Mouse (Mus musculus): ENCODE measurements around the gene Gsg1l. TPM values are rescaled to one million over a fixed set of nuclear protein-coding genes. Genes with fewer than 3 reads are reported as not detected.

The Gsg1l gene
- polyA plus RNA-seq, 1 experiment = not detected

GRCm38 (mm10) chr7:125985565-125985964 lies 96.6 kb downstream of the Gsg1l start:
- Histone ChIP-seq H3K27me3 (ENCODE audit: control insufficient read depth) (no peaks in the 10 kb centered on the region; the same call in 1 of the 2 replicates), H3K36me3 (ENCODE audit: control insufficient read depth) (no peaks in the 10 kb centered on the region), H3K9me3 (ENCODE audit: control insufficient read depth, low read length) (no peaks in the 10 kb centered on the region), H3K4me3 (replicated peaks) (no peak overlapping the region), H3K4me1 (ENCODE audit: control insufficient read depth) (no peaks in the 10 kb centered on the region)
- TF ChIP-seq TAL1 (IDR thresholded peaks at IDR 0.05; ENCODE audit: low read length) (no peak), GATA1 (IDR thresholded peaks at IDR 0.05; ENCODE audit: low read length) (no peak)

GRCm38 (mm10) chr7:125983902-125984841 lies 98.0 kb downstream of the Gsg1l start:
- H3K36me3 ChIP-seq (ENCODE audit: control insufficient read depth) = no peaks in the 10 kb centered on the region
- H3K27me3 ChIP-seq (ENCODE audit: control insufficient read depth) = no peaks in the 10 kb centered on the region; the same call in 1 of the 2 replicates
- H3K4me3 ChIP-seq (replicated peaks) = no peak overlapping the region
- TF ChIP-seq GATA1 (IDR thresholded peaks at IDR 0.05; ENCODE audit: low read length) (no peak), TAL1 (IDR thresholded peaks at IDR 0.05; ENCODE audit: low read length) (no peak)
- no peaks in the 10 kb centered on the region for H3K4me1 ChIP-seq (ENCODE audit: control insufficient read depth)
- no peaks in the 10 kb centered on the region for H3K9me3 ChIP-seq (ENCODE audit: control insufficient read depth, low read length)

- no peaks in the 10 kb centered on the region for H3K4me1 ChIP-seq (ENCODE audit: control insufficient read depth)
- H3K9me3 ChIP-seq (ENCODE audit: control insufficient read depth, low read length) = no peaks in the 10 kb centered on the region
- H3K27me3 ChIP-seq (ENCODE audit: control insufficient read depth) = peaks cover 2% of the 10 kb centered on the region; the same call in 1 of the 2 replicates
- H3K36me3 ChIP-seq (ENCODE audit: control insufficient read depth) = no peaks in the 10 kb centered on the region
- TF ChIP-seq GATA1 (IDR thresholded peaks at IDR 0.05; ENCODE audit: low read length) (no peak), TAL1 (IDR thresholded peaks at IDR 0.05; ENCODE audit: low read length) (no peak)
- no peak overlapping the region for H3K4me3 ChIP-seq (replicated peaks)
These were observed 102.6 kb downstream of the Gsg1l start for GRCm38 (mm10) chr7:125979591-125979990.

DNA sequence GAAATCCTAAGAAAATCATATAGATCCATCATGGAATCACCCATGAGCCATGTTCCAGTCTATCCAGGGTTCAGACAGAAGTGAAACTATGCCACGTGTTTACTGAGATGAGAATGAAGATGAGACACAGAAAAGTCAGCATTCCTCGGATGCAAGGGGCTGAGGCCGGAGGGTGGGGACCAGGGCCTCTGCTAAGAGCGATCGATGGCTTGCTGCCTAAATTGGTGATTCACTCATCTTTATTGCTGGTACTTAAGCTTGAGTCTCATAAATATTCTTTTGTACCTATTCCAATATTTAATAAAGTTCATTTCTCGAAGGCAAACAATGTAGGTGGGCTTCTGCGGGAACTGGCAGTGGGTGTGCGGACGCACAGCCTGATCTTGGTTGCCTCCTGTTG lies 105.5 kb downstream of the Gsg1l start:
- H3K4me1 ChIP-seq (ENCODE audit: control insufficient read depth) = no peaks in the 10 kb centered on the region
- no peaks in the 10 kb centered on the region for H3K9me3 ChIP-seq (ENCODE audit: control insufficient read depth, low read length)
- no peaks in the 10 kb centered on the region for H3K36me3 ChIP-seq (ENCODE audit: control insufficient read depth)
- H3K27me3 ChIP-seq (ENCODE audit: control insufficient read depth) = 0 out of 2 replicates have a peak, but pooled peaks cover 2% of the 10 kb centered on the region
- no peak overlapping the region for H3K4me3 ChIP-seq (replicated peaks)
- TF ChIP-seq GATA1 (IDR thresholded peaks at IDR 0.05; ENCODE audit: low read length) (no peak), TAL1 (IDR thresholded peaks at IDR 0.05; ENCODE audit: low read length) (no peak)

DNA sequence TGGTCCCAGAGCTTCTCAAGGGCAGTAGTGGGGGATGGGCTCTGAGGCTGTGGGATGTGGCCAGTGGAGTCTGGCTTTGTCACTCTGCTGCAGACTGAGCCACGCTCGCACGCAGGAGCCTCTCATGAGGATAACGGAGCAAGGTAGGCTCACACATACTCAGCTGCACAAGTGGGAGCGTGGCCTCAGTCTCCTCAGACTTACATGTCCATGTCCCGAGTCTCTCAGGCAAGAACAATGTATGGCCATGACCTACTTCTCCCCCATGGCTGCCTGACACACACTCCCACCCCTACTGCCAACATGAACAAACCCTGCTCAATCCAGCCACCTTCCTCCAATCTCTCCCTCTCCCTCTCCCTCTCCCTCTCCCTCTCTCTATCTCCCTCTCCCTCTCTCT lies 106.8 kb downstream of the Gsg1l start:
- TF ChIP-seq TAL1 (IDR thresholded peaks at IDR 0.05; ENCODE audit: low read length) = no peak
- TF ChIP-seq GATA1 (IDR thresholded peaks at IDR 0.05; ENCODE audit: low read length) = no peak
- Histone ChIP-seq H3K9me3 (ENCODE audit: control insufficient read depth, low read length) (no peaks in the 10 kb centered on the region), H3K4me3 (replicated peaks) (no peak overlapping the region), H3K36me3 (ENCODE audit: control insufficient read depth) (no peaks in the 10 kb centered on the region), H3K27me3 (ENCODE audit: control insufficient read depth) (0 out of 2 replicates have a peak, but pooled peaks cover 2% of the 10 kb centered on the region), H3K4me1 (ENCODE audit: control insufficient read depth) (no peaks in the 10 kb centered on the region)

- Histone ChIP-seq H3K27me3 (ENCODE audit: control insufficient read depth) (0 out of 2 replicates have a peak, but pooled peaks cover 2% of the 10 kb centered on the region), H3K9me3 (ENCODE audit: control insufficient read depth, low read length) (no peaks in the 10 kb centered on the region), H3K4me1 (ENCODE audit: control insufficient read depth) (no peaks in the 10 kb centered on the region), H3K4me3 (replicated peaks) (no peak overlapping the region), H3K36me3 (ENCODE audit: control insufficient read depth) (no peaks in the 10 kb centered on the region)
- no peak for TF ChIP-seq TAL1 (IDR thresholded peaks at IDR 0.05; ENCODE audit: low read length)
- TF ChIP-seq GATA1 (IDR thresholded peaks at IDR 0.05; ENCODE audit: low read length) = no peak
These were observed 108.3 kb downstream of the Gsg1l start for GRCm38 (mm10) chr7:125973874-125974273.

DNA sequence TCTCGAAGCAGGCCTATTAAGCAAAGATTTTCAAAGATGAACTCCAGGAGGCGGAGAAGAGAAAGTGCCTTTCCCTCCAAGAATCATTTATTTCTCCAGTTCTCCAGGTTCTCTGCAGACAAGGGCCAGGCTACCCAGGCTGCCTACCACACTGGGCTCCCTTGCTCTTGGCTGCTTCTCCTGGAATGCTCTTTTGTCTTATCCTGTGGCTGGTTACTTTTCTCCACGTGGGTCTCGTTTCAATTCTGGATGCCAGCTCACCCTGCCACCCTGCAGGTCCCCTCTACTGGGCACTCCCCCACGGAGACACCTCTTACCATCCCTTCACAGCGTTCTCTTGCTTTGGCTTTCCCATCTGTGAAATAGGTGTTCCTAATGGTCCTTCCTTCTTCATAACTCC lies 109.4 kb downstream of the Gsg1l start:
- Histone ChIP-seq H3K4me3 (replicated peaks) (no peak overlapping the region), H3K36me3 (ENCODE audit: control insufficient read depth) (no peaks in the 10 kb centered on the region), H3K4me1 (ENCODE audit: control insufficient read depth) (no peaks in the 10 kb centered on the region), H3K27me3 (ENCODE audit: control insufficient read depth) (0 out of 2 replicates have a peak, but pooled peaks cover 2% of the 10 kb centered on the region), H3K9me3 (ENCODE audit: control insufficient read depth, low read length) (no peaks in the 10 kb centered on the region)
- no peak for TF ChIP-seq TAL1 (IDR thresholded peaks at IDR 0.05; ENCODE audit: low read length)
- no peak for TF ChIP-seq GATA1 (IDR thresholded peaks at IDR 0.05; ENCODE audit: low read length)

DNA sequence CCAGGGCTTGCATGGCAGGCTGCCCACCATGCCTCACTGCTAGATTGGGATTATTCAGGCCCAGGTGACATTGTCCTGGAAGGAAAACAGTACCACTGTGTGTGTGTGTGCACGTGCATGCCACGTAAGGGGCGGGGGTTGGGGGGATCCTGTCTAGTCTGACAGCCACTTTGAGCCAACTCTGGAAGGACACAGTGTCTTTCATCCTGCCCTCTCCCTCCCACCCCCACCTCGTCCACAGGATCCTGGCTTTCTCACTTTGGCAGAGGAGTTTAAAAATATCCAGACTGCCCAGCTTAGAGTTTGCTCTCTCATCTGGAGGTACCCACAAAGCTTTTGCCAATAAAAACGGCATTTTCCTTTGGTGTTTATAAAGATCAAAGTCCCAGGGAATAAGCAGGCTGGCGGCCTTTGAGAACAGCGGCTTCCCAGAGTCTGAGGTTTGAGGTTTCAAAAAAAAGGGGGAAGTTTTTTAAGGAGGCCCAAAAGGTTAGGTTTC lies 110.0 kb downstream of the Gsg1l start:
- Histone ChIP-seq H3K36me3 (ENCODE audit: control insufficient read depth) (no peaks in the 10 kb centered on the region), H3K4me1 (ENCODE audit: control insufficient read depth) (no peaks in the 10 kb centered on the region), H3K4me3 (replicated peaks) (no peak overlapping the region), H3K27me3 (ENCODE audit: control insufficient read depth) (0 out of 2 replicates have a peak, but pooled peaks cover 2% of the 10 kb centered on the region), H3K9me3 (ENCODE audit: control insufficient read depth, low read length) (no peaks in the 10 kb centered on the region)
- TF ChIP-seq GATA1 (IDR thresholded peaks at IDR 0.05; ENCODE audit: low read length) = no peak
- no peak for TF ChIP-seq TAL1 (IDR thresholded peaks at IDR 0.05; ENCODE audit: low read length)

- TF ChIP-seq GATA1 (IDR thresholded peaks at IDR 0.05; ENCODE audit: low read length) = no peak
- no peak for TF ChIP-seq TAL1 (IDR thresholded peaks at IDR 0.05; ENCODE audit: low read length)
- no peaks in the 10 kb centered on the region for H3K27me3 ChIP-seq (ENCODE audit: control insufficient read depth)
- no peaks in the 10 kb centered on the region for H3K9me3 ChIP-seq (ENCODE audit: control insufficient read depth, low read length)
- H3K4me3 ChIP-seq (replicated peaks) = no peak overlapping the region
- no peaks in the 10 kb centered on the region for H3K36me3 ChIP-seq (ENCODE audit: control insufficient read depth)
- no peaks in the 10 kb centered on the region for H3K4me1 ChIP-seq (ENCODE audit: control insufficient read depth)
These were observed 113.1 kb downstream of the Gsg1l start for GRCm38 (mm10) chr7:125969076-125969475.

Measured in erythroblast, embryonic 14.5 days (primary cell).